Mouse (Mus musculus) granulocyte monocyte progenitor cell, adult 5-6 weeks (primary cell): ENCODE data around the gene Trappc6b. TPM values are rescaled to one million over a fixed set of nuclear protein-coding genes. Genes with fewer than 3 reads are reported as not detected.

Source experiments
- total RNA-seq, 2 experiments: library from RNA; stranded (forward) in 1 of 2; stranded (reverse) in 1 of 2; fragments of 200-712, 200-1000 nt in 1 of 2; fragments of >200 nt in 1 of 2; fragmentation: Nextera tagmentation in 1 of 2; gene quantifications; 2 replicates each; pipeline ENCODE4 v1.2.3; 2014 to 2017

Trappc6b gene
- total RNA-seq, 2 experiments from 2014 or later: 25.7 to 49.7 TPM

Other genes with a start within 250 kb of the Trappc6b start
- gene Sec23a, start 49.5 kb downstream of the Trappc6b start, total RNA-seq (2014; fragmentation: Nextera tagmentation): 12.5 and 14.4 TPM in 2 replicates
- 20.9 and 23.7 TPM in 2 replicates for gene Sec23a, start 49.5 kb downstream of the Trappc6b start, total RNA-seq (2017)
- 23.0 and 23.4 TPM in 2 replicates for gene Gemin2, start 48.1 kb downstream of the Trappc6b start, total RNA-seq (2014; fragmentation: Nextera tagmentation)
- 14.0 and 22.3 TPM in 2 replicates for gene Gemin2, start 48.1 kb downstream of the Trappc6b start, total RNA-seq (2017)
- gene Pnn, start 5.4 kb upstream of the Trappc6b start, total RNA-seq (2014; fragmentation: Nextera tagmentation): 89.3 and 101 TPM in 2 replicates
- gene Pnn, start 5.4 kb upstream of the Trappc6b start, total RNA-seq (2017): 104 and 113 TPM in 2 replicates
- gene Mia2, start 34.3 kb upstream of the Trappc6b start, total RNA-seq (2014; fragmentation: Nextera tagmentation): 86.2 and 124 TPM in 2 replicates
- gene Mia2, start 34.3 kb upstream of the Trappc6b start, total RNA-seq (2017): 119 and 151 TPM in 2 replicates
- gene Fbxo33, start 158.3 kb upstream of the Trappc6b start, total RNA-seq (2014; fragmentation: Nextera tagmentation): 23.9 and 28.1 TPM in 2 replicates
- gene Fbxo33, start 158.3 kb upstream of the Trappc6b start, total RNA-seq (2017): 44.7 and 49.9 TPM in 2 replicates